ENCODE assay signal across 11 mouse cellular contexts in the genomic region with DNA sequence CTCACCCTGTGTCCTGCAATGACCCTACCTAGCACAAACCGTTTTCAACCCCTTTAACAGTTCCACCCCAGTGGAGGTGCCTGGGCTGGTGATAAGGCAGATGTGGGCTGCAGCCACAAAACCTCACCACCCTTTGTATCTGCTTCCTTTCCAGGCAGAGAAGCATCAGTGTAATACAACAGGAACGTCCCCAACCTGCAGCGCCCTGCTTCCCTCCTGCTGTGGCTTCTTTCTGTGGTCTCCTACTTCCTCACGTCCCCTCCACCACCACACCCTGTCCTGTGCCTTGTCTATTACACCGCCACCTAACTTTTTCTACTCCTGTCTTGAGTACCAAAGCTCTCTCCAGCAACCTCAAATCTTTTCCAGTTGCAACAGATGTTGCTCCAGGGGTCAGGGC. TPM values are rescaled to one million over a fixed set of nuclear protein-coding genes. Genes with fewer than 3 reads are reported as not detected.
DNase-seq lines count a peak whose midpoint lies in the region; ATAC-seq lines count a peak whose summit lies in the region.
"Had no signal": no experiment of that assay in that cellular context is flagged by ENCODE, and none has a peak within 500 bp of the region (broad histone marks: within the 10 kb centered on the region; RNA-seq: fewer than 3 reads in every experiment).

No protein-coding gene starts in this region.

- DNase-seq in CD8-positive naive resting alpha-beta T cell, adult 2 months (ENCODE audit: low read depth in 2 of 2, low spot score in 2 of 2): peak; percentile 42 to 57
- DNase-seq in naive thymus-derived CD4-positive, alpha-beta T cell, adult 2 months (ENCODE audit: low read depth): peak; percentile 73
- DNase-seq in thymus, postnatal 0 days (ENCODE audit: low spot score): peak; percentile 54
- no peak for DNase-seq in left cerebral cortex, postnatal 25 days (ENCODE audit: low spot score in 2 of 2)
- no peak for DNase-seq in yolk sac, embryonic 10.5 days (ENCODE audit: low spot score)
- no peak for DNase-seq in right cerebral cortex, postnatal 4 days
- DNase-seq: gastrocnemius, postnatal 10 days; heart, postnatal 10 days; kidney, adult 9 months; layer of hippocampus, adult 9-11 months had no signal

- peak; percentile 94 for ATAC-seq in granulocyte monocyte progenitor cell, adult 5-6 weeks (replicated peaks; ENCODE audit: poor library complexity, severe bottlenecking)

- intact Hi-C loops in left cerebral cortex, postnatal 25 days (cut with DNase I): no loop called here

RNA-seq across cellular contexts. Expression of a gene that starts 29.4 kb away (rescaled TPM):
- 31.5 and 36.5 TPM in 2 replicates for total RNA-seq in granulocyte monocyte progenitor cell, adult 5-6 weeks (2014; fragmentation: Nextera tagmentation)
- 11.3 and 19.1 TPM in 2 replicates for total RNA-seq in granulocyte monocyte progenitor cell, adult 5-6 weeks (2017)
- polyA plus RNA-seq in thymus, postnatal 0 days (2015; fragmentation: Nextera tagmentation; extraction: Ambion mirVana): 11.6 and 16.1 TPM in 2 replicates
- 100 to 1,000 TPM in 1 of 2 experiments, 10 to 100 TPM in 1; 94.2 to 102 TPM for total RNA-seq in left cerebral cortex, postnatal 25 days (2021)

Comparison
In these comparisons a context has a peak if more than half of its experiments do, and no peak if none do; other contexts are left out.
1. DNase-seq: peak in CD8-positive naive resting alpha-beta T cell, adult 2 months (2 of 2), naive thymus-derived CD4-positive, alpha-beta T cell, adult 2 months (single experiment) and thymus, postnatal 0 days (single experiment); none in left cerebral cortex, postnatal 25 days (0 of 2), yolk sac, embryonic 10.5 days (single experiment) and right cerebral cortex, postnatal 4 days (single experiment).